Mouse (Mus musculus): ENCODE results near the gene Atxn1.

- no peak for TF ChIP-seq CTCF (IDR thresholded peaks at IDR 0.05; ENCODE audit: low read depth, low read length)
- TF ChIP-seq GATA2 (IDR thresholded peaks at IDR 0.05; ENCODE audit: borderline replicate concordance, low read depth, low read length), result no peak
- no peak for TF ChIP-seq TAL1 (conservative IDR thresholded peaks at IDR 0.05; ENCODE audit: low read depth, low read length)
Observed at GRCm38 (mm10) chr13:45630518-45631290, 334.1 kb downstream of the Atxn1 start.
